8 mouse cellular contexts compared by ENCODE assay signal in genomic region chr1:119308719-119309365, GRCm38 (mm10).
DNase-seq lines count a peak whose midpoint lies in the region; ATAC-seq lines count a peak whose summit lies in the region.

No protein-coding gene starts in this region.

- H3K27me3 ChIP-seq in intestine, embryonic 15.5 days (replicated peaks) = no peaks in the 10 kb centered on the region
- H3K27me3 ChIP-seq in stomach, embryonic 16.5 days (ENCODE audit: control insufficient read depth, insufficient read depth, low read length) = no peaks in the 10 kb centered on the region

- peaks cover 3% of the 10 kb centered on the region; the same call in 1 of the 2 replicates for H3K4me1 ChIP-seq in intestine, embryonic 15.5 days (replicated peaks)
- H3K4me1 ChIP-seq in stomach, embryonic 16.5 days (ENCODE audit: control insufficient read depth, insufficient read depth, low read length) = peaks cover 16% of the 10 kb centered on the region

- no peak overlapping the region for H3K9ac ChIP-seq in intestine, embryonic 15.5 days
- H3K9ac ChIP-seq in stomach, embryonic 16.5 days (ENCODE audit: low read length) = no peak overlapping the region

- no peak overlapping the region for H3K27ac ChIP-seq in intestine, embryonic 15.5 days
- peak overlapping the region; percentile 37 for H3K27ac ChIP-seq in stomach, embryonic 16.5 days (ENCODE audit: low read length)

- no peaks in the 10 kb centered on the region for H3K36me3 ChIP-seq in intestine, embryonic 15.5 days
- H3K36me3 ChIP-seq in stomach, embryonic 16.5 days (ENCODE audit: control insufficient read depth, insufficient read depth, low read length) = no peaks in the 10 kb centered on the region

- WGBS in intestine, embryonic 15.5 days = 62% methylated on average over 9 of the region's 9 CpGs
- WGBS in stomach, embryonic 16.5 days = 57% methylated on average over 9 of the region's 9 CpGs

- H3K4me2 ChIP-seq in intestine, embryonic 15.5 days (replicated peaks) = no peak overlapping the region
- H3K4me2 ChIP-seq in stomach, embryonic 16.5 days (ENCODE audit: low read depth, low read length) = no peak overlapping the region

- H3K9me3 ChIP-seq in intestine, embryonic 15.5 days = no peaks in the 10 kb centered on the region
- no peaks in the 10 kb centered on the region for H3K9me3 ChIP-seq in stomach, embryonic 16.5 days (replicated peaks; ENCODE audit: control insufficient read depth, low read length)

- peak; percentile 52 for ATAC-seq in intestine, embryonic 15.5 days
- ATAC-seq in stomach, embryonic 16.5 days (ENCODE audit: insufficient read depth, low FRiP score) = no peak

- peak; percentile 33 to 47 for DNase-seq in cerebellum, postnatal 25 days
- no peak for DNase-seq in cerebellum, adult 9-10 months
- peak; percentile 12 for DNase-seq in ovary, postnatal 36 days (ENCODE audit: low spot score)
- DNase-seq in ovary, postnatal 10 days (ENCODE audit: low spot score) = no peak
- no peak for DNase-seq in urinary bladder, postnatal 4 days (ENCODE audit: low spot score in 2 of 2)
- no peak for DNase-seq in adrenal gland, adult 18-20 months (ENCODE audit: low spot score in 2 of 2)

- no peak overlapping the region for H3K4me3 ChIP-seq in intestine, embryonic 15.5 days (replicated peaks)
- H3K4me3 ChIP-seq in stomach, embryonic 16.5 days (replicated peaks; ENCODE audit: low read length) = no peak overlapping the region

Comparison
In these comparisons a context has a peak if more than half of its experiments do, and no peak if none do; other contexts are left out.
1. DNase-seq: peak in cerebellum, postnatal 25 days (2 of 2) and ovary, postnatal 36 days (single experiment); none in cerebellum, adult 9-10 months (single experiment), ovary, postnatal 10 days (single experiment), urinary bladder, postnatal 4 days (0 of 2) and adrenal gland, adult 18-20 months (0 of 2).